Mouse (Mus musculus) spleen, adult 2 months (tissue): ENCODE measurements around the gene Gpsm2.

ENCODE experiments used
- CTCF ChIP-seq: fragments of 200-500 bp; IDR thresholded peaks from 2 replicates; pipeline ENCODE4 v1.5.1; 2011; ENCODE audit warnings: mild to moderate bottlenecking, inconsistent platforms; ENCODE audit not compliant: insufficient read depth, insufficient read length, insufficient replicate concordance; ENCODE audit errors: extremely low read depth
- POLR2A ChIP-seq: fragments of 200-500 bp; IDR thresholded peaks from 2 replicates; pipeline ENCODE4 v1.6.1; 2011; ENCODE audit warnings: low read depth, low read length, inconsistent platforms

DNA sequence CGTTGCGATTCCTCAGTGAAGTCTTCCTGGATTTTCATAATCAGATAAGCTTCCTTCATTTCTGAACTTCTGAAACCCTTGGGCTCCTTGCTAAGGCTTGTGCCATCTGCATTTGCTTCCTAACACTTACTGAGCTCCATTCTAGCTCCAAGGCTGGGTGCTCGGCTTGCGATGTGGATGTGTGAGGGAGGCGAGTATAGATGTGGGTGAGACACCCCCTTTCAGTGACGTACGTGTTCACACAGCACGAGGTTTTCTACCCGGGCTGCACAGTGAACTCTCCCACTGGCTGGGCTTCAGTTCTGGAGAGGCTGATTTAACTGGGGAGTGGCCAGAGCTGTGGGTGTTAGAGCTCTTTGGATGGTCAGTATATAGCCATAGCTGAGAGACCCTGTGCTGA, 63.5 kb downstream of the Gpsm2 start:
- TF ChIP-seq POLR2A: no peak
- no peak for TF ChIP-seq CTCF
